Mouse (Mus musculus) heart, adult 2 months (tissue): ENCODE results near the gene Zfp189.

Source experiments
- CTCF ChIP-seq: fragments of 200-600 bp; IDR thresholded peaks from 2 replicates; pipeline ENCODE4 v1.8.1; 2022; ENCODE audit warnings: antibody characterized with exemption, mild to moderate bottlenecking, moderate library complexity
- EP300 ChIP-seq: fragments of 200-500 bp; IDR thresholded peaks from 2 replicates; pipeline ENCODE4 v1.6.1; 2011; ENCODE audit warnings: low read depth, low read length, control low read depth; ENCODE audit not compliant: insufficient read depth
- POLR2A ChIP-seq: fragments of 200-500 bp; IDR thresholded peaks from 2 replicates; pipeline ENCODE4 v1.6.1; 2011; ENCODE audit warnings: mild to moderate bottlenecking, low read depth, low read length, control low read depth; ENCODE audit not compliant: insufficient read depth

GRCm38 (mm10) chr4:49520572-49521340, at the start of gene Zfp189, which contains the start of gene Mrpl50:
- no peak for TF ChIP-seq CTCF
- TF ChIP-seq POLR2A: peak; percentile 89
- no peak for TF ChIP-seq EP300
